Mouse (Mus musculus) ES-Bruce4 (cell line): ENCODE measurements around the gene Mterf1b.
"Not testable (repeated sequence)": the region's sequence is repeated elsewhere in the genome, so short reads cannot be mapped to it uniquely, and the experiment has no call there.

Experiments
- CTCF ChIP-seq: IDR thresholded peaks from one replicate; pipeline ENCODE4 v1.8.1; 2011; ENCODE audit warnings: low read depth, low read length
- EP300 ChIP-seq: IDR thresholded peaks from 2 replicates; pipeline ENCODE4 v1.6.1; 2011; ENCODE audit warnings: low read depth, low read length; ENCODE audit not compliant: insufficient read depth
- POLR2A ChIP-seq: IDR thresholded peaks from one replicate; pipeline ENCODE4 v1.8.1; 2011; ENCODE audit warnings: low read length; ENCODE audit not compliant: insufficient read depth

DNA sequence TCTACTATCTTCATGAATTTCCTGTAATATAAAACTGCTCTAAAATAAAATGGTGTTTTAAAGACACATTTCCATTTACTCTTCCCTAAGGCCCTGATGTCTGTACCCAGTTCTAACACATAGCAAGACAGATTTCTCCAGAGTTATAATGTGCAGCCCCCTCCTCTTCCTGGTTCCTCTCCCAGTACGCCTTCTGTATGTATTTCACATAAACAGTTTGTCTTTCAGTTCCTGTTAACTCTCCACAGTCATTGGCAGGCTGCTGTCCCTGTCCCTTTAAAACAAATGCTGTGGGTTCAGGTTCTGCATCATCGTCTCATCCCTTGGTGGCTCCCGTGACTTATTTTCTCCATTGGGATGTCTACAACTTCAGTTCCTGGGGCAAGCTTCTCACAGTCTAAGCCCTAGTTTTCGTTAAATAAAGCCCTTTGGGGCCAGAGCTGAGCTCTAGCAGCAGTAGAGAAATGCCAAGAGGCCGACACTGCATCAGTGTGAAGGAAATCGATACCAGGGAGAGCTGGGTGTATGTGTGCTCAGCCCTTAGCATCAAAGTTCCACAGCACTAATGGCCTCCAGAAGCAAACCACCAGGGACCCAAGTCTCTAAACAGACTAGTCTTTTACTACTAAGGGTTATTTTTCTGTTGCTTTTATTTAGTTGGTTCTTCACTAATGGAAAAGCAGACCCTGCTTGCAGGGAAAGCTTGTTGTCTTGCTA lies 24.2 kb upstream of the Mterf1b start:
- not testable (repeated sequence) for TF ChIP-seq CTCF, POLR2A, EP300
